ENCODE assay signal across 22 mouse cellular contexts in the genomic region with DNA sequence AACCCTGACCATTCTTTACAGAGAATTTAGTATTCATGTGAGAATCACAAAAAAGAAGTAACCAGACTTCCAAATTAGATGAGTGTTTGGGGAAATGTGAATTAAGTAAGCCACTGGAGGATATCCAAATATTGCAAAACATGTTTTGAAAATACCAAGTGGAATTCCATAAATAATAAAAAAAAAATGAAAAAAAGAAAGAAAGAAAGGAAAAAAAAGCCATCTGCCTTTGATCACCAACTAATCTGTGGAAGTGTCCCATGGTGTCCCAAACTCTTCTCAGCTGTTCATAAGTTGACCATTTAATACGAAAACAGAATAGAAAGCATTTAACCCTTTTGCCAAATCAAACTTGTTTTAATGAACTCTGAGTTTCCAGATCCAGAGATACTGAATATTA.
"Had no signal": no experiment of that assay in that cellular context is flagged by ENCODE, and none has a peak within 500 bp of the region (broad histone marks: within the 10 kb centered on the region; RNA-seq: fewer than 3 reads in every experiment).

No protein-coding gene starts in this region.

- DNase-seq: kidney, adult 11 months; kidney, adult 9 months; kidney, postnatal 25 days; layer of hippocampus, adult 9-11 months; left cerebral cortex, postnatal 4 days; liver, embryonic 13.5 days; retina, postnatal 1 day; right cerebral cortex, postnatal 25 days; thymus, adult 18-20 months; thymus, postnatal 14 days; thymus, postnatal 4 days had no signal

- ATAC-seq: hindbrain, embryonic 16.5 days; intestine, embryonic 15.5 days; midbrain, embryonic 13.5 days; midbrain, embryonic 16.5 days had no signal

- H3K27me3 ChIP-seq: intestine, embryonic 15.5 days; limb, embryonic 12.5 days; limb, embryonic 15.5 days; liver, embryonic 13.5 days; midbrain, embryonic 13.5 days; neural tube, embryonic 13.5 days had no signal

- H3K9ac ChIP-seq: intestine, embryonic 15.5 days; limb, embryonic 12.5 days; limb, embryonic 15.5 days; liver, embryonic 13.5 days; midbrain, embryonic 13.5 days; neural tube, embryonic 13.5 days had no signal

- H3K36me3 ChIP-seq: intestine, embryonic 15.5 days; limb, embryonic 12.5 days; limb, embryonic 15.5 days; liver, embryonic 13.5 days; midbrain, embryonic 10.5 days; midbrain, embryonic 13.5 days; neural tube, embryonic 13.5 days had no signal

- H3K4me2 ChIP-seq: intestine, embryonic 15.5 days; limb, embryonic 12.5 days; limb, embryonic 15.5 days; liver, embryonic 13.5 days; midbrain, embryonic 13.5 days; neural tube, embryonic 13.5 days had no signal

- H3K4me3 ChIP-seq: intestine, embryonic 15.5 days; layer of hippocampus, adult 2 months; limb, embryonic 12.5 days; limb, embryonic 15.5 days; liver, embryonic 13.5 days; megakaryocyte, embryonic 14.5 days; midbrain, embryonic 10.5 days; midbrain, embryonic 13.5 days; myocyte; neural tube, embryonic 13.5 days had no signal

- H3K27ac ChIP-seq: intestine, embryonic 15.5 days; layer of hippocampus, adult 2 months; limb, embryonic 12.5 days; limb, embryonic 15.5 days; liver, embryonic 13.5 days; midbrain, embryonic 10.5 days; midbrain, embryonic 13.5 days; neural tube, embryonic 13.5 days had no signal

- H3K4me1 ChIP-seq: intestine, embryonic 15.5 days; limb, embryonic 15.5 days; liver, embryonic 13.5 days; midbrain, embryonic 10.5 days; midbrain, embryonic 13.5 days had no signal

- H3K9me3 ChIP-seq: intestine, embryonic 15.5 days; limb, embryonic 12.5 days; limb, embryonic 15.5 days; liver, embryonic 13.5 days; megakaryocyte, embryonic 14.5 days; midbrain, embryonic 10.5 days; midbrain, embryonic 13.5 days; neural tube, embryonic 13.5 days had no signal
